Mouse (Mus musculus): ENCODE results near the gene Olfr124.

GRCm38 (mm10) chr17:37799588-37799987 lies at the start of gene Olfr124:
- no peak for TF ChIP-seq CTCF (IDR thresholded peaks at IDR 0.05; ENCODE audit: extremely low read depth, insufficient read depth, low read length)
- TF ChIP-seq POLR2A (IDR thresholded peaks at IDR 0.05; ENCODE audit: extremely low read depth, insufficient read depth, low read length), result no peak

All from cortical plate, adult 2 months (tissue).